Mouse (Mus musculus) liver, adult 2 months (tissue): ENCODE measurements around the gene Ptprd.

Experiments used
- CTCF ChIP-seq: fragments of 200-500 bp; IDR thresholded peaks from 2 replicates; pipeline ENCODE4 v1.5.1; 2011; ENCODE audit warnings: low read depth, low read length, control low read depth
- POLR2A ChIP-seq: fragments of 200-500 bp; IDR thresholded peaks from 2 replicates; pipeline ENCODE4 v1.6.1; 2011; ENCODE audit warnings: low read length, control low read depth; ENCODE audit not compliant: insufficient read depth; ENCODE audit errors: extremely low read depth

- TF ChIP-seq CTCF = no peak
- TF ChIP-seq POLR2A = no peak
Observed at GRCm38 (mm10) chr4:77662309-77662708, 549.5 kb downstream of the Ptprd start.
